Mouse (Mus musculus): ENCODE measurements around the gene Minar1.

GRCm38 (mm10) chr9:89596392-89596791 lies 26.5 kb downstream of the Minar1 start:
- no peak for TF ChIP-seq EP300 (IDR thresholded peaks at IDR 0.05; ENCODE audit: low read depth)
- no peak for TF ChIP-seq CTCF (IDR thresholded peaks at IDR 0.05; ENCODE audit: low read depth)
